Mouse (Mus musculus) cortical plate, adult 2 months (tissue): ENCODE data around the gene Rora.

Source experiments
- CTCF ChIP-seq: fragments of 200-500 bp; IDR thresholded peaks from 2 replicates; pipeline ENCODE4 v1.5.1; 2011; ENCODE audit warnings: mild to moderate bottlenecking, control low read depth, low read length; ENCODE audit not compliant: insufficient read depth; ENCODE audit errors: extremely low read depth
- POLR2A ChIP-seq: fragments of 200-500 bp; IDR thresholded peaks from 2 replicates; pipeline ENCODE4 v1.6.1; 2011; ENCODE audit warnings: mild to moderate bottlenecking, low read length, control low read depth; ENCODE audit not compliant: insufficient read depth; ENCODE audit errors: extremely low read depth

- TF ChIP-seq CTCF (no peak), POLR2A (no peak)
Measured at GRCm38 (mm10) chr9:68709232-68709631, 55.6 kb downstream of the Rora start.
